Mouse (Mus musculus) megakaryocyte, embryonic 14.5 days (primary cell): ENCODE data around the gene Babam2.

Experiments
- FLI1 ChIP-seq: IDR thresholded peaks from 2 replicates; pipeline ENCODE4 v1.6.1; 2012; ENCODE audit warnings: low read length, inconsistent platforms, mixed read lengths
- GATA1 ChIP-seq: IDR thresholded peaks from 3 replicates; pipeline ENCODE4 v1.6.1; 2012; ENCODE audit warnings: mixed read lengths, low read length, inconsistent platforms, borderline replicate concordance

GRCm38 (mm10) chr5:32074053-32074452 lies 376.6 kb downstream of the Babam2 start:
- TF ChIP-seq FLI1 (no peak), GATA1 (no peak)
